Comparison of ENCODE assay signal across 8 mouse cellular contexts in genomic region chr9:46392641-46393321, GRCm38 (mm10).
A peak's percentile ranks its signal among the peaks of the same experiment; 100 is the strongest.
DNase-seq lines count a peak whose midpoint lies in the region; ATAC-seq lines count a peak whose summit lies in the region.

No protein-coding gene starts in this region.

- no peak; the same call in 1 of the 2 replicates for ATAC-seq in megakaryocyte-erythroid progenitor cell, adult 5-6 weeks (replicated peaks; ENCODE audit: low FRiP score, low TSS enrichment, poor library complexity, severe bottlenecking)

- peak; percentile 36 to 44 for DNase-seq in B cell, adult 2 months
- DNase-seq in adrenal gland, adult 18-20 months (ENCODE audit: low spot score in 2 of 2): peak; percentile 59 to 74
- DNase-seq in embryo, embryonic 9.5 days (ENCODE audit: extremely low spot score): peak; percentile 68
- DNase-seq in heart, postnatal 36 days: peak; percentile 52 to 68
- peak; percentile 84 to 85 for DNase-seq in kidney, postnatal 4 days
- DNase-seq in lung, postnatal 25 days (ENCODE audit: low spot score): peak; percentile 12
- DNase-seq in right cerebral cortex, adult 18-20 months: peak; percentile 40

- intact Hi-C loops in heart, postnatal 36 days (cut with DNase I): loop anchor here (2.0 to 5.0 kb wide), 3 partner anchors 38 to 1306 kb away; no protein-coding TSS in a partner anchor

Comparison
In these comparisons a context has a peak if more than half of its experiments do, and no peak if none do; other contexts are left out.
1. DNase-seq: peak in every context shown above with its lines; median percentile 84 in kidney, postnatal 4 days; 68 in embryo, embryonic 9.5 days; 66 in adrenal gland, adult 18-20 months; 60 in heart, postnatal 36 days; 40 in B cell, adult 2 months; 40 in right cerebral cortex, adult 18-20 months; 12 in lung, postnatal 25 days.